Mouse (Mus musculus) kidney, embryonic 14.5 days (tissue): ENCODE measurements around the gene Gpr155. TPM values are rescaled to one million over a fixed set of nuclear protein-coding genes. Genes with fewer than 3 reads are reported as not detected.

Experiments used
- ATAC-seq: fragments of 200-750 bp; cut with Nextera tagmentation; 2 replicates; pipeline ENCODE4 v1.8.0; 2017; ENCODE audit warnings: moderate number of reproducible peaks, mild to moderate bottlenecking, moderate TSS enrichment, moderate library complexity; ENCODE audit not compliant: low FRiP score, low TSS enrichment
- H3K27ac ChIP-seq: fragments of 300-500 bp; sonication (generic); 2 replicates; pipeline ENCODE4 v1.5.1; 2014; ENCODE audit warnings: low read depth, mild to moderate bottlenecking, low read length, moderate library complexity, mixed read lengths
- H3K27me3 ChIP-seq: fragments of 300-500 bp; sonication (generic); 2 replicates; pipeline ENCODE4 v1.6.1; 2014; ENCODE audit warnings: mild to moderate bottlenecking, low read length; ENCODE audit not compliant: control insufficient read depth, insufficient read depth
- H3K36me3 ChIP-seq: fragments of 300-500 bp; sonication (generic); 2 replicates; pipeline ENCODE4 v1.6.1; 2014; ENCODE audit warnings: low read length, mixed read lengths; ENCODE audit not compliant: control insufficient read depth, insufficient read depth
- H3K4me1 ChIP-seq: fragments of 300-500 bp; sonication (generic); 2 replicates; pipeline ENCODE4 v1.6.1; 2014; ENCODE audit warnings: low read length, mixed read lengths; ENCODE audit not compliant: control insufficient read depth, insufficient read depth
- H3K4me2 ChIP-seq: fragments of 300-500 bp; sonication (generic); replicated peaks from 2 replicates; pipeline ENCODE4 v1.6.1; 2014; ENCODE audit warnings: low read depth, mild to moderate bottlenecking, low read length
- H3K4me3 ChIP-seq: fragments of 300-500 bp; sonication (generic); 2 replicates; pipeline ENCODE4 v1.5.1; 2014; ENCODE audit warnings: mild to moderate bottlenecking, low read length
- H3K9ac ChIP-seq: fragments of 300-500 bp; sonication (generic); 2 replicates; pipeline ENCODE4 v1.6.1; 2014; ENCODE audit warnings: low read depth, mild to moderate bottlenecking, low read length, moderate library complexity
- H3K9me3 ChIP-seq: fragments of 300-500 bp; sonication (generic); 2 replicates; pipeline ENCODE4 v1.6.1; 2016; ENCODE audit warnings: low read length; ENCODE audit not compliant: control insufficient read depth
- WGBS: fragments of 180-500 bp; shearing (Covaris S2); extraction: QIAGEN DNeasy Blood & Tissue Kit; methylation state at CpG from one replicate; pipeline ENCODE4 v1.1.7; 2014; 5-methylcytosine and 5-hydroxymethylcytosine counted together
- polyA plus RNA-seq: library from polyadenylated mRNA; unstranded; fragments of >200 nt; fragmentation: Nextera tagmentation; extraction: Ambion mirVana; gene quantifications from 2 replicates; pipeline ENCODE4 v1.2.1, GENCODE M21; 2014

The Gpr155 gene
- polyA plus RNA-seq, 1 experiment from 2014 or later, result 6.9 TPM

- H3K9ac ChIP-seq, result no peak overlapping the region
- no peaks in the 10 kb centered on the region for H3K27me3 ChIP-seq
- H3K4me2 ChIP-seq, result no peak overlapping the region
- H3K9me3 ChIP-seq, result no peaks in the 10 kb centered on the region
- no peaks in the 10 kb centered on the region for H3K36me3 ChIP-seq
- H3K27ac ChIP-seq, result no peak overlapping the region
- H3K4me3 ChIP-seq, result no peak overlapping the region
- WGBS, result 91% methylated on average over 5 of the region's 5 CpGs
- ATAC-seq, result no peak
- H3K4me1 ChIP-seq, result peaks cover 10% of the 10 kb centered on the region; the same call in 1 of the 2 replicates
Observed at GRCm38 (mm10) chr2:73378326-73378725, 8.0 kb downstream of the Gpr155 start.

DNA sequence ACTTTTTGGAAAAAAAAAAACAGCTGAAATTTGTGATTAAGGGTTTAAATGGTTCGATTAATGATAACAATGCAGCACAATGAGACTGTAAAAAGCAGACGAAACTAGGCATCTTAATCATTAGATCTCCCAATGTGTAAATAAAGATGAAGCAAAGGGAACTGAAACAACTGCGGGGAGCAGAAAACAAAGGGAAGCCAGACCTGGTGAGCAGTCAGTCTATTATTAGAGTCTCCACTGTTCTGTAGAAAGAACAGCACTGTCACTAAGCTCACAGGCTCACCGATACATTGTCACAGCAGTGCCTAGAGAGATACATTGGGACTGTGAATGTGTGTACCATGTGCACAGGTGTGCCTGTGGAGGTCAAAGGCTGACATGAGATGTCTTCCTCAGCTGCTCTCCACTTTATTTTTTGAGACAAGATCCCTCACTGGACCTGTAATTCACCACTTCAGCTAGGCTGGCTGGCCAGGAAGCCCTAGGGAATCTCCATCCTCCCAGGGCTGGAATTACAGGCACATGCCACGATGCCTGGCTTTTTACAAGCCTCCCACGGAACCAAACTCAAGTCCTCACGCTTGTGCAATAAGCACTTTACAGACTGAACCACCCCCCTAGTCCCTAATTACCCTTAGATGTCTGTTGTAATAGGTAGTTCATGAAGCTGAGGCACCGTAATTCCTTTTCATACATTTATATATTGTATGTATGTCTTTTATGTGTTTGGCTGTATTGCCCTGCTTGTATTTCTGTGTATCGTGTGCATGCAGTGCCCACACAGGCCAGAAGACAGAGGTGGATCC is 14.6 kb downstream of the Gpr155 start:
- no peak overlapping the region for H3K4me3 ChIP-seq
- H3K9ac ChIP-seq, result no peak overlapping the region
- no peaks in the 10 kb centered on the region for H3K9me3 ChIP-seq
- WGBS, result 68% methylated on average over 9 of the region's 9 CpGs
- no peak overlapping the region for H3K27ac ChIP-seq
- ATAC-seq, result no peak
- no peak overlapping the region for H3K4me2 ChIP-seq
- peaks cover 10% of the 10 kb centered on the region; the same call in 1 of the 2 replicates for H3K4me1 ChIP-seq
- H3K27me3 ChIP-seq, result no peaks in the 10 kb centered on the region
- H3K36me3 ChIP-seq, result no peaks in the 10 kb centered on the region

GRCm38 (mm10) chr2:73363448-73363847 is 22.9 kb downstream of the Gpr155 start:
- Histone ChIP-seq H3K4me2 (no peak overlapping the region), H3K4me3 (no peak overlapping the region), H3K9ac (no peak overlapping the region), H3K4me1 (no peaks in the 10 kb centered on the region), H3K27ac (no peak overlapping the region), H3K9me3 (no peaks in the 10 kb centered on the region), H3K36me3 (no peaks in the 10 kb centered on the region), H3K27me3 (no peaks in the 10 kb centered on the region)
- no peak for ATAC-seq
- 78% methylated on average over 5 of the region's 5 CpGs for WGBS

- no peak for ATAC-seq
- Histone ChIP-seq H3K36me3 (no peaks in the 10 kb centered on the region), H3K4me1 (no peaks in the 10 kb centered on the region), H3K9ac (no peak overlapping the region), H3K4me3 (no peak overlapping the region), H3K4me2 (no peak overlapping the region), H3K27me3 (no peaks in the 10 kb centered on the region), H3K9me3 (no peaks in the 10 kb centered on the region), H3K27ac (no peak overlapping the region)
- 90% methylated on average over 2 of the region's 2 CpGs for WGBS
Observed at GRCm38 (mm10) chr2:73360536-73360935, 25.8 kb downstream of the Gpr155 start.

GRCm38 (mm10) chr2:73359941-73360340 is 26.4 kb downstream of the Gpr155 start:
- Histone ChIP-seq H3K4me1 (no peaks in the 10 kb centered on the region), H3K9ac (no peak overlapping the region), H3K4me2 (no peak overlapping the region), H3K27me3 (no peaks in the 10 kb centered on the region), H3K36me3 (no peaks in the 10 kb centered on the region), H3K4me3 (no peak overlapping the region), H3K9me3 (no peaks in the 10 kb centered on the region), H3K27ac (no peak overlapping the region)
- 92% methylated on average over 5 of the region's 5 CpGs for WGBS
- ATAC-seq, result no peak

- Histone ChIP-seq H3K4me3 (no peak overlapping the region), H3K36me3 (no peaks in the 10 kb centered on the region), H3K4me1 (no peaks in the 10 kb centered on the region), H3K4me2 (no peak overlapping the region), H3K27ac (no peak overlapping the region), H3K9ac (no peak overlapping the region), H3K9me3 (no peaks in the 10 kb centered on the region), H3K27me3 (no peaks in the 10 kb centered on the region)
- WGBS, result 81% methylated on average over 18 of the region's 18 CpGs
- ATAC-seq, result no peak
Observed at GRCm38 (mm10) chr2:73357004-73357403, 29.4 kb downstream of the Gpr155 start.

GRCm38 (mm10) chr2:73351927-73352374 is 34.4 kb downstream of the Gpr155 start:
- no peak overlapping the region for H3K4me3 ChIP-seq
- H3K9ac ChIP-seq, result no peak overlapping the region
- ATAC-seq, result no peak
- no peaks in the 10 kb centered on the region for H3K4me1 ChIP-seq
- H3K27me3 ChIP-seq, result no peaks in the 10 kb centered on the region
- no peak overlapping the region for H3K27ac ChIP-seq
- H3K36me3 ChIP-seq, result no peaks in the 10 kb centered on the region
- H3K9me3 ChIP-seq, result no peaks in the 10 kb centered on the region
- 0 out of 2 replicates have a peak overlapping the region, but pooled peaks have one; percentile 8 for H3K4me2 ChIP-seq
- WGBS, result 50% methylated on average over 7 of the region's 7 CpGs

DNA sequence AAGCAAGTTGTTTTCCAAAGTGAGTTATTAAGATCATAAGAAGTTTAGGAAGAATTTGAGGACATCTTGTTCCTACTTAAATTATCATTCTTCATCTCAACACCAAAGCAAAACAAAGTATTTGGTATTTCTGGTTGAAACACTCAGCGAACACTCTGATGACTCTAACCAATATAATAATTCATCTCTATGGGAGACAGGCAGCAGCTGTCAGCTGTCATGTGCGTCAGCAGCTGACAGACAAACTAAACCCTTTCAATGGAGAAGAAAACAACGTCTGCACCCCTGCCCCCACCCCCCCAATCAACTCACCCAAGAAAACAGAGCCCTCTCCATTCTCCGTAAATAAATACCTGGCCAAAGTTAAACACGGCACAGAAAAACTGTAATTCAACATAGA is 34.9 kb downstream of the Gpr155 start:
- H3K4me1 ChIP-seq, result no peaks in the 10 kb centered on the region
- H3K27me3 ChIP-seq, result no peaks in the 10 kb centered on the region
- no peak overlapping the region for H3K9ac ChIP-seq
- H3K4me2 ChIP-seq, result 0 out of 2 replicates have a peak overlapping the region, but pooled peaks have one; percentile 8
- no peaks in the 10 kb centered on the region for H3K36me3 ChIP-seq
- 29% methylated on average over 5 of the region's 5 CpGs for WGBS
- no peak for ATAC-seq
- H3K9me3 ChIP-seq, result no peaks in the 10 kb centered on the region
- no peak overlapping the region for H3K27ac ChIP-seq
- H3K4me3 ChIP-seq, result no peak overlapping the region

DNA sequence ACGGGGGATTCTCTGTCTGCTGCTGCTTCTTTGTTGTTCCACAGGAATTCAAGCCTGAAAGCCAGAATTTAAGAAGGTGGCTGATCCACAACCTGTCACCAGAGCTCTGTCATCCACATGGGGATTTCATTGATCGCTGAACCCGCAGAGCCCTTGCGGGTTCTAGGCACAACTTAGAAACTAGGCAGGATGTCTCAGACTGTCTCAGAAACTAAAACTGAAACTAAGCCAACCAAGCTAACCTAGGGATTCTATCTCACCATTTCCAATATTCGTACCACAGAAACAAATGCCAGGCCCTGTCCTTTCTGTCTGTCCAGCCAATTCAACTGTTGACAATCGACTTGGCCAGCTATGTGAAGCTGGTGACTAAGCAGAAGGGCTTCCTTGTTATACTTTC is 38.2 kb downstream of the Gpr155 start:
- Histone ChIP-seq H3K9me3 (no peaks in the 10 kb centered on the region), H3K9ac (no peak overlapping the region), H3K27me3 (no peaks in the 10 kb centered on the region), H3K4me2 (no peak overlapping the region), H3K27ac (no peak overlapping the region), H3K36me3 (no peaks in the 10 kb centered on the region), H3K4me3 (no peak overlapping the region), H3K4me1 (no peaks in the 10 kb centered on the region)
- ATAC-seq, result no peak
- 80% methylated on average over 6 of the region's 6 CpGs for WGBS
